Mouse (Mus musculus): Measurements from ENCODE around the gene Enpep. TPM values are rescaled to one million over a fixed set of nuclear protein-coding genes. Genes with fewer than 3 reads are reported as not detected.
A peak's percentile ranks its signal among the peaks of the same experiment; 100 is the strongest.

Gene Enpep
- polyA plus RNA-seq, 1 experiment from 2014 or later = 16.0 TPM

- no peak overlapping the region for H3K4me3 ChIP-seq (ENCODE audit: low read depth, low read length)
Observed at GRCm38 (mm10) chr3:129256283-129256682, 76.2 kb downstream of the Enpep start.

GRCm38 (mm10) chr3:129254246-129254645, 78.3 kb downstream of the Enpep start:
- no peak for ATAC-seq (ENCODE audit: insufficient number of reproducible peaks, insufficient read depth, low FRiP score, low read depth)
- no peak overlapping the region for H3K9ac ChIP-seq (replicated peaks; ENCODE audit: low read depth, low read length)
- H3K4me3 ChIP-seq (ENCODE audit: low read depth, low read length) = no peak overlapping the region
- no peaks in the 10 kb centered on the region for H3K4me1 ChIP-seq (ENCODE audit: control insufficient read depth, insufficient read depth, low read length)
- 42% methylated on average over 10 of the region's 10 CpGs for whole genome bisulfite sequencing
- H3K27me3 ChIP-seq (ENCODE audit: control insufficient read depth, insufficient read depth, low read length) = no peaks in the 10 kb centered on the region
- H3K36me3 ChIP-seq (ENCODE audit: control insufficient read depth, insufficient read depth, low read length) = no peaks in the 10 kb centered on the region
- peak overlapping the region; percentile 23; the same call in 1 of the 2 replicates for H3K4me2 ChIP-seq (replicated peaks; ENCODE audit: low read depth, low read length)
- H3K9me3 ChIP-seq (ENCODE audit: control insufficient read depth, low read depth, low read length) = no peaks in the 10 kb centered on the region
- H3K27ac ChIP-seq (ENCODE audit: low read length) = no peak overlapping the region

More at GRCm38 (mm10) chr3:129256283-129256682, 76.2 kb downstream of the Enpep start:
- H3K4me1 ChIP-seq (ENCODE audit: control insufficient read depth, insufficient read depth, low read length) = no peaks in the 10 kb centered on the region
- no peak overlapping the region for H3K27ac ChIP-seq (ENCODE audit: low read length)
- no peaks in the 10 kb centered on the region for H3K36me3 ChIP-seq (ENCODE audit: control insufficient read depth, insufficient read depth, low read length)
- ATAC-seq (ENCODE audit: insufficient number of reproducible peaks, insufficient read depth, low FRiP score, low read depth) = no peak
- H3K27me3 ChIP-seq (ENCODE audit: control insufficient read depth, insufficient read depth, low read length) = no peaks in the 10 kb centered on the region
- H3K9ac ChIP-seq (replicated peaks; ENCODE audit: low read depth, low read length) = no peak overlapping the region
- no peaks in the 10 kb centered on the region for H3K9me3 ChIP-seq (ENCODE audit: control insufficient read depth, low read depth, low read length)
- H3K4me2 ChIP-seq (replicated peaks; ENCODE audit: low read depth, low read length) = no peak overlapping the region; the same call in 1 of the 2 replicates
- 56% methylated on average over 19 of the region's 19 CpGs for WGBS

- H3K4me3 ChIP-seq (ENCODE audit: low read depth, low read length) = no peak overlapping the region
Observed at GRCm38 (mm10) chr3:129250997-129251396, 81.5 kb downstream of the Enpep start.

GRCm38 (mm10) chr3:129238664-129239258, 93.8 kb downstream of the Enpep start:
- Histone ChIP-seq H3K27ac (ENCODE audit: low read length) (no peak overlapping the region), H3K36me3 (ENCODE audit: control insufficient read depth, insufficient read depth, low read length) (no peaks in the 10 kb centered on the region), H3K9ac (replicated peaks; ENCODE audit: low read depth, low read length) (no peak overlapping the region), H3K9me3 (ENCODE audit: control insufficient read depth, low read depth, low read length) (no peaks in the 10 kb centered on the region), H3K4me2 (replicated peaks; ENCODE audit: low read depth, low read length) (peak overlapping the region; percentile 22; the same call in 1 of the 2 replicates), H3K4me3 (ENCODE audit: low read depth, low read length) (no peak overlapping the region), H3K4me1 (ENCODE audit: control insufficient read depth, insufficient read depth, low read length) (no peaks in the 10 kb centered on the region), H3K27me3 (ENCODE audit: control insufficient read depth, insufficient read depth, low read length) (no peaks in the 10 kb centered on the region)
- no peak for ATAC-seq (ENCODE audit: insufficient number of reproducible peaks, insufficient read depth, low FRiP score, low read depth)
- WGBS = 24% methylated on average over 13 of the region's 13 CpGs

More at GRCm38 (mm10) chr3:129250997-129251396, 81.5 kb downstream of the Enpep start:
- no peaks in the 10 kb centered on the region for H3K4me1 ChIP-seq (ENCODE audit: control insufficient read depth, insufficient read depth, low read length)
- 77% methylated on average over 9 of the region's 9 CpGs for WGBS
- H3K9me3 ChIP-seq (ENCODE audit: control insufficient read depth, low read depth, low read length) = no peaks in the 10 kb centered on the region
- H3K27me3 ChIP-seq (ENCODE audit: control insufficient read depth, insufficient read depth, low read length) = no peaks in the 10 kb centered on the region
- no peak for ATAC-seq (ENCODE audit: insufficient number of reproducible peaks, insufficient read depth, low FRiP score, low read depth)
- no peak overlapping the region for H3K9ac ChIP-seq (replicated peaks; ENCODE audit: low read depth, low read length)
- no peak overlapping the region for H3K27ac ChIP-seq (ENCODE audit: low read length)
- no peaks in the 10 kb centered on the region for H3K36me3 ChIP-seq (ENCODE audit: control insufficient read depth, insufficient read depth, low read length)
- no peak overlapping the region for H3K4me2 ChIP-seq (replicated peaks; ENCODE audit: low read depth, low read length)

- no peak overlapping the region for H3K9ac ChIP-seq (replicated peaks; ENCODE audit: low read depth, low read length)
- 78% methylated on average over 1 of the region's 1 CpGs for WGBS
- no peaks in the 10 kb centered on the region for H3K4me1 ChIP-seq (ENCODE audit: control insufficient read depth, insufficient read depth, low read length)
- no peak for ATAC-seq (ENCODE audit: insufficient number of reproducible peaks, insufficient read depth, low FRiP score, low read depth)
- H3K4me2 ChIP-seq (replicated peaks; ENCODE audit: low read depth, low read length) = no peak overlapping the region
- H3K27me3 ChIP-seq (ENCODE audit: control insufficient read depth, insufficient read depth, low read length) = no peaks in the 10 kb centered on the region
- no peak overlapping the region for H3K4me3 ChIP-seq (ENCODE audit: low read depth, low read length)
- H3K9me3 ChIP-seq (ENCODE audit: control insufficient read depth, low read depth, low read length) = no peaks in the 10 kb centered on the region
- H3K36me3 ChIP-seq (ENCODE audit: control insufficient read depth, insufficient read depth, low read length) = no peaks in the 10 kb centered on the region
- no peak overlapping the region for H3K27ac ChIP-seq (ENCODE audit: low read length)
Observed at GRCm38 (mm10) chr3:129238010-129238409, 94.5 kb downstream of the Enpep start.

- Histone ChIP-seq H3K4me1 (ENCODE audit: control insufficient read depth, insufficient read depth, low read length) (0 out of 2 replicates have a peak, but pooled peaks cover 4% of the 10 kb centered on the region), H3K4me3 (ENCODE audit: low read depth, low read length) (no peak overlapping the region), H3K9ac (replicated peaks; ENCODE audit: low read depth, low read length) (no peak overlapping the region), H3K4me2 (replicated peaks; ENCODE audit: low read depth, low read length) (no peak overlapping the region), H3K27ac (ENCODE audit: low read length) (no peak overlapping the region), H3K9me3 (ENCODE audit: control insufficient read depth, low read depth, low read length) (no peaks in the 10 kb centered on the region), H3K27me3 (ENCODE audit: control insufficient read depth, insufficient read depth, low read length) (peaks cover 22% of the 10 kb centered on the region), H3K36me3 (ENCODE audit: control insufficient read depth, insufficient read depth, low read length) (no peaks in the 10 kb centered on the region)
- WGBS = 20% methylated on average over 5 of the region's 5 CpGs
- ATAC-seq (ENCODE audit: insufficient number of reproducible peaks, insufficient read depth, low FRiP score, low read depth) = no peak
Observed at GRCm38 (mm10) chr3:129227331-129227730, 105.2 kb downstream of the Enpep start.

GRCm38 (mm10) chr3:129226681-129227080, 105.8 kb downstream of the Enpep start:
- H3K27ac ChIP-seq (ENCODE audit: low read length) = no peak overlapping the region
- H3K4me1 ChIP-seq (ENCODE audit: control insufficient read depth, insufficient read depth, low read length) = 0 out of 2 replicates have a peak, but pooled peaks cover 4% of the 10 kb centered on the region
- no peaks in the 10 kb centered on the region for H3K36me3 ChIP-seq (ENCODE audit: control insufficient read depth, insufficient read depth, low read length)
- H3K4me2 ChIP-seq (replicated peaks; ENCODE audit: low read depth, low read length) = no peak overlapping the region
- H3K9ac ChIP-seq (replicated peaks; ENCODE audit: low read depth, low read length) = no peak overlapping the region
- peaks cover 27% of the 10 kb centered on the region for H3K27me3 ChIP-seq (ENCODE audit: control insufficient read depth, insufficient read depth, low read length)
- no peaks in the 10 kb centered on the region for H3K9me3 ChIP-seq (ENCODE audit: control insufficient read depth, low read depth, low read length)
- H3K4me3 ChIP-seq (ENCODE audit: low read depth, low read length) = no peak overlapping the region
- ATAC-seq (ENCODE audit: insufficient number of reproducible peaks, insufficient read depth, low FRiP score, low read depth) = no peak
- WGBS = 11% methylated on average over 6 of the region's 6 CpGs

- no peak for ATAC-seq (ENCODE audit: insufficient number of reproducible peaks, insufficient read depth, low FRiP score, low read depth)
- H3K27me3 ChIP-seq (ENCODE audit: control insufficient read depth, insufficient read depth, low read length) = peaks cover 28% of the 10 kb centered on the region
Observed at GRCm38 (mm10) chr3:129225577-129226289, 106.8 kb downstream of the Enpep start.

More at GRCm38 (mm10) chr3:129225577-129226289, 106.8 kb downstream of the Enpep start:
- Histone ChIP-seq H3K4me1 (ENCODE audit: control insufficient read depth, insufficient read depth, low read length) (peaks cover 4% of the 10 kb centered on the region; the same call in 1 of the 2 replicates), H3K36me3 (ENCODE audit: control insufficient read depth, insufficient read depth, low read length) (no peaks in the 10 kb centered on the region), H3K4me3 (ENCODE audit: low read depth, low read length) (0 out of 2 replicates have a peak overlapping the region, but pooled peaks have one; percentile 18), H3K9ac (replicated peaks; ENCODE audit: low read depth, low read length) (no peak overlapping the region), H3K27ac (ENCODE audit: low read length) (no peak overlapping the region), H3K9me3 (ENCODE audit: control insufficient read depth, low read depth, low read length) (no peaks in the 10 kb centered on the region), H3K4me2 (replicated peaks; ENCODE audit: low read depth, low read length) (peak overlapping the region; percentile 39; the same call in 1 of the 2 replicates)
- WGBS = 12% methylated on average over 12 of the region's 13 CpGs
